Mouse (Mus musculus) layer of hippocampus, adult 9-11 months (tissue): ENCODE measurements around the gene Slc8a1.

Experiments
- DNase-seq: peaks from one replicate; pipeline ENCODE4 v3.0.0; 2022

Slc8a1 gene

GRCm38 (mm10) chr17:81669062-81669815, 68.9 kb downstream of the Slc8a1 start:
- peak; percentile 51 for DNase-seq

- DNase-seq, result no peak
These were observed 69.7 kb downstream of the Slc8a1 start for GRCm38 (mm10) chr17:81668466-81668865.

GRCm38 (mm10) chr17:81667935-81668334, 70.2 kb downstream of the Slc8a1 start:
- DNase-seq, result no peak

- DNase-seq, result peak; percentile 29
These were observed 71.6 kb downstream of the Slc8a1 start for GRCm38 (mm10) chr17:81666551-81666950.

GRCm38 (mm10) chr17:81664916-81665315, 73.3 kb downstream of the Slc8a1 start:
- no peak for DNase-seq

GRCm38 (mm10) chr17:81657828-81658227, 80.3 kb downstream of the Slc8a1 start:
- DNase-seq, result no peak

GRCm38 (mm10) chr17:81654548-81654947, 83.6 kb downstream of the Slc8a1 start:
- DNase-seq, result no peak

- DNase-seq, result no peak
These were observed 85.2 kb downstream of the Slc8a1 start for GRCm38 (mm10) chr17:81652958-81653357.

- no peak for DNase-seq
These were observed 101.4 kb downstream of the Slc8a1 start for GRCm38 (mm10) chr17:81636822-81637221.

GRCm38 (mm10) chr17:81630471-81630870, 107.7 kb downstream of the Slc8a1 start:
- no peak for DNase-seq

GRCm38 (mm10) chr17:81621188-81621644, 117.0 kb downstream of the Slc8a1 start:
- peak; percentile 44 for DNase-seq

GRCm38 (mm10) chr17:81618461-81618860, 119.7 kb downstream of the Slc8a1 start:
- DNase-seq, result no peak

GRCm38 (mm10) chr17:81616326-81616725, 121.9 kb downstream of the Slc8a1 start:
- DNase-seq, result no peak

GRCm38 (mm10) chr17:81615391-81615790, 122.8 kb downstream of the Slc8a1 start:
- no peak for DNase-seq

- DNase-seq, result no peak
These were observed 130.7 kb downstream of the Slc8a1 start for GRCm38 (mm10) chr17:81607515-81607914.

- DNase-seq, result no peak
These were observed 132.1 kb downstream of the Slc8a1 start for GRCm38 (mm10) chr17:81606084-81606483.

- DNase-seq, result no peak
These were observed 132.9 kb downstream of the Slc8a1 start for GRCm38 (mm10) chr17:81605219-81605660.

- DNase-seq, result no peak
These were observed 139.1 kb downstream of the Slc8a1 start for GRCm38 (mm10) chr17:81599072-81599471.

GRCm38 (mm10) chr17:81589791-81590190, 148.4 kb downstream of the Slc8a1 start:
- DNase-seq, result no peak

- DNase-seq, result no peak
These were observed 151.4 kb downstream of the Slc8a1 start for GRCm38 (mm10) chr17:81586759-81587158.

- DNase-seq, result no peak
These were observed 158.3 kb downstream of the Slc8a1 start for GRCm38 (mm10) chr17:81579728-81580425.

- no peak for DNase-seq
These were observed 161.3 kb downstream of the Slc8a1 start for GRCm38 (mm10) chr17:81576893-81577292.

- no peak for DNase-seq
These were observed 172.4 kb downstream of the Slc8a1 start for GRCm38 (mm10) chr17:81565634-81566372.
